Mouse (Mus musculus) bone marrow macrophage, adult 2 months (primary cell): ENCODE data around the gene Wfdc21.

ENCODE experiments used
- CTCF ChIP-seq: IDR thresholded peaks from 2 replicates; pipeline ENCODE4 v1.5.1; 2012; ENCODE audit warnings: low read depth, mild to moderate bottlenecking, low read length, moderate library complexity
- POLR2A ChIP-seq: IDR thresholded peaks from 2 replicates; pipeline ENCODE4 v1.6.1; 2012; ENCODE audit warnings: mild to moderate bottlenecking, low read depth, low read length, borderline replicate concordance

DNA sequence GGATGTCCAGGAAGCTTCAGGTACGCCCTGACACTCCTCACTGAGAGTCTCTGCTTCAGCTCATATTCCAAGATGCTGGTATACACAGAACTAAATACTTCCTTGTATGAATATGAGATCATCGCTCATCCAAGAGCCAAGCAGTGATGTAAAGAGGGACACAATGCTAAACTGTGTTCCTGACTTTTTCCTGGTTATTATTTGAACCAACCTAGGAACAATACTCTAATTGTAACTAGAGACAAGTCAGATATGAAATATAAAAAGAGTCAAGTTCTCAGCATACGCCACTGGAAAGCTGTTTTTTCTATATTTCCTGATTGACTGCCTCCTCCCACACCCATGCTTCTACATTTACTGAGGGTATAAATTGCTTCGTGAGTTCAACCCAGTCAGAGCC lies 38.0 kb upstream of the Wfdc21 start, which contains the start of gene Wfdc18:
- TF ChIP-seq CTCF, result no peak
- no peak for TF ChIP-seq POLR2A
